Comparison of ENCODE assay signal across 9 mouse cellular contexts in genomic region chr8:84471271-84471995, GRCm38 (mm10).
DNase-seq lines count a peak whose midpoint lies in the region; ATAC-seq lines count a peak whose summit lies in the region.
"Had no signal": no experiment of that assay in that cellular context is flagged by ENCODE, and none has a peak within 500 bp of the region (broad histone marks: within the 10 kb centered on the region; RNA-seq: fewer than 3 reads in every experiment).

No protein-coding gene starts in this region.

- H3K4me1 ChIP-seq in midbrain, embryonic 14.5 days (ENCODE audit: control insufficient read depth, insufficient read depth, low read length), result no peaks in the 10 kb centered on the region
- no peaks in the 10 kb centered on the region for H3K4me1 ChIP-seq in midbrain, embryonic 16.5 days (ENCODE audit: control insufficient read depth, insufficient read depth, low read length)
- no peaks in the 10 kb centered on the region for H3K4me1 ChIP-seq in limb, embryonic 11.5 days (ENCODE audit: control insufficient read depth, insufficient read depth, low read length)

- H3K4me2 ChIP-seq in midbrain, embryonic 14.5 days (ENCODE audit: low read length), result no peak overlapping the region
- H3K4me2 ChIP-seq in midbrain, embryonic 16.5 days (ENCODE audit: low read length), result no peak overlapping the region
- no peak overlapping the region for H3K4me2 ChIP-seq in limb, embryonic 11.5 days (ENCODE audit: low read depth, severe bottlenecking)

- DNase-seq in midbrain, embryonic 14.5 days, result peak; percentile 62
- peak; percentile 86 for DNase-seq in adrenal gland, postnatal 10 days
- DNase-seq in embryo, embryonic 9.5 days (ENCODE audit: extremely low spot score), result peak; percentile 68
- DNase-seq in limb, embryonic 11.5 days (ENCODE audit: low spot score), result peak; percentile 92
- DNase-seq in retina, embryonic 14.5 days (ENCODE audit: low spot score), result peak; percentile 79
- no peak for DNase-seq in natural killer cell, adult 2 months (ENCODE audit: low spot score in 2 of 2)
- DNase-seq in left cerebral cortex, postnatal 36 days (ENCODE audit: low spot score in 2 of 2), result no peak

- H3K4me3 ChIP-seq in midbrain, embryonic 14.5 days (replicated peaks; ENCODE audit: low read depth, low read length), result no peak overlapping the region
- no peak overlapping the region for H3K4me3 ChIP-seq in midbrain, embryonic 16.5 days (ENCODE audit: low read depth, low read length)
- H3K4me3 ChIP-seq in limb, embryonic 11.5 days (ENCODE audit: low read depth, low read length), result no peak overlapping the region
- H3K4me3 ChIP-seq: erythroblast, embryonic 14.5 days had no signal

- no peaks in the 10 kb centered on the region for H3K9me3 ChIP-seq in midbrain, embryonic 14.5 days (ENCODE audit: control insufficient read depth, low read length)
- H3K9me3 ChIP-seq in midbrain, embryonic 16.5 days (replicated peaks; ENCODE audit: control insufficient read depth, low read length, poor library complexity, severe bottlenecking), result no peaks in the 10 kb centered on the region
- no peaks in the 10 kb centered on the region for H3K9me3 ChIP-seq in limb, embryonic 11.5 days (ENCODE audit: control insufficient read depth, low read length)

- no peak overlapping the region for H3K27ac ChIP-seq in midbrain, embryonic 14.5 days (replicated peaks; ENCODE audit: low read depth, low read length)
- H3K27ac ChIP-seq in midbrain, embryonic 16.5 days (ENCODE audit: low read length), result no peak overlapping the region
- no peak overlapping the region for H3K27ac ChIP-seq in limb, embryonic 11.5 days (replicated peaks; ENCODE audit: low read depth, low read length)

- 51% methylated on average over 9 of the region's 9 CpGs for WGBS in midbrain, embryonic 14.5 days
- WGBS in midbrain, embryonic 16.5 days, result 49% methylated on average over 9 of the region's 9 CpGs
- WGBS in limb, embryonic 11.5 days, result 48% methylated on average over 9 of the region's 9 CpGs

- intact Hi-C loops in left cerebral cortex, postnatal 36 days (cut with DNase I), result no loop called here

- peaks cover 2% of the 10 kb centered on the region; the same call in 1 of the 2 replicates for H3K36me3 ChIP-seq in midbrain, embryonic 14.5 days (ENCODE audit: control insufficient read depth, insufficient read depth, low read length)
- no peaks in the 10 kb centered on the region for H3K36me3 ChIP-seq in midbrain, embryonic 16.5 days (ENCODE audit: control insufficient read depth, insufficient read depth, low read length)
- H3K36me3 ChIP-seq in limb, embryonic 11.5 days (ENCODE audit: control insufficient read depth, insufficient read depth, low read length), result no peaks in the 10 kb centered on the region

- no peak for ATAC-seq in midbrain, embryonic 14.5 days (ENCODE audit: low FRiP score, low TSS enrichment)
- no peak for ATAC-seq in midbrain, embryonic 16.5 days
- ATAC-seq in limb, embryonic 11.5 days (ENCODE audit: insufficient number of reproducible peaks, low FRiP score, low TSS enrichment, low read depth), result no peak

- no peak overlapping the region for H3K9ac ChIP-seq in midbrain, embryonic 14.5 days (replicated peaks; ENCODE audit: low read length)
- H3K9ac ChIP-seq in midbrain, embryonic 16.5 days (ENCODE audit: low read depth, low read length), result no peak overlapping the region
- H3K9ac ChIP-seq in limb, embryonic 11.5 days (ENCODE audit: low read length), result no peak overlapping the region

- H3K27me3 ChIP-seq in midbrain, embryonic 14.5 days (ENCODE audit: control insufficient read depth, insufficient read depth, low read length), result no peaks in the 10 kb centered on the region
- H3K27me3 ChIP-seq in midbrain, embryonic 16.5 days (ENCODE audit: control insufficient read depth, insufficient read depth, low read depth, low read length), result no peaks in the 10 kb centered on the region
- no peaks in the 10 kb centered on the region for H3K27me3 ChIP-seq in limb, embryonic 11.5 days (ENCODE audit: control insufficient read depth, insufficient read depth, low read length)

Comparison
In these comparisons a context has a peak if more than half of its experiments do, and no peak if none do; other contexts are left out.
1. DNase-seq: peak in midbrain, embryonic 14.5 days (single experiment), adrenal gland, postnatal 10 days (single experiment), embryo, embryonic 9.5 days (single experiment), limb, embryonic 11.5 days (single experiment) and retina, embryonic 14.5 days (single experiment); none in natural killer cell, adult 2 months (0 of 2) and left cerebral cortex, postnatal 36 days (0 of 2).